Mouse (Mus musculus) urinary bladder, postnatal 14 days (tissue): ENCODE data around the gene Castor1.
"Not testable (repeated sequence)": the region's sequence is repeated elsewhere in the genome, so short reads cannot be mapped to it uniquely, and the experiment has no call there.

Experiments
- DNase-seq: peaks from one replicate; pipeline ENCODE4 v3.0.0; 2021; ENCODE audit warnings: low spot score

Castor1 gene

GRCm38 (mm10) chr11:4217914-4218629, at the start of gene Castor1:
Gene Castor1, plus strand, starts transcription at chr11:4218225.
- DNase-seq = peak; percentile 94

GRCm38 (mm10) chr11:4174586-4174985, 43.4 kb upstream of the Castor1 start:
- DNase-seq = no peak

- no peak for DNase-seq
Measured at GRCm38 (mm10) chr11:4177716-4178115, 40.3 kb upstream of the Castor1 start.

GRCm38 (mm10) chr11:4182061-4182460, 36.0 kb upstream of the Castor1 start:
- DNase-seq = no peak

- DNase-seq = no peak
Measured at GRCm38 (mm10) chr11:4183511-4183910, 34.5 kb upstream of the Castor1 start.

- DNase-seq = no peak
Measured at GRCm38 (mm10) chr11:4184251-4184952, 33.6 kb upstream of the Castor1 start.

GRCm38 (mm10) chr11:4185480-4185879, 32.5 kb upstream of the Castor1 start:
- DNase-seq = not testable (repeated sequence)

- DNase-seq = peak; percentile 99
Measured at GRCm38 (mm10) chr11:4186486-4187317, 31.3 kb upstream of the Castor1 start, which contains the start of gene Tbc1d10a. Gene Tbc1d10a, plus strand, starts transcription at chr11:4186789.

GRCm38 (mm10) chr11:4187318-4187700, 30.7 kb upstream of the Castor1 start:
- DNase-seq = no peak

- DNase-seq = no peak
Measured at GRCm38 (mm10) chr11:4189182-4189581, 28.8 kb upstream of the Castor1 start.

- peak; percentile 54 for DNase-seq
Measured at GRCm38 (mm10) chr11:4190677-4191076, 27.3 kb upstream of the Castor1 start.

- no peak for DNase-seq
Measured at GRCm38 (mm10) chr11:4192757-4193156, 25.3 kb upstream of the Castor1 start.

- no peak for DNase-seq
Measured at GRCm38 (mm10) chr11:4193420-4193819, 24.6 kb upstream of the Castor1 start.

- no peak for DNase-seq
Measured at GRCm38 (mm10) chr11:4195597-4196031, 22.4 kb upstream of the Castor1 start.

- DNase-seq = peak; percentile 79
Measured at GRCm38 (mm10) chr11:4196636-4197035, 21.4 kb upstream of the Castor1 start.

GRCm38 (mm10) chr11:4197691-4198090, 20.3 kb upstream of the Castor1 start:
- DNase-seq = peak; percentile 56

- DNase-seq = no peak
Measured at GRCm38 (mm10) chr11:4201981-4202700, 15.9 kb upstream of the Castor1 start.

GRCm38 (mm10) chr11:4202995-4203704, 14.9 kb upstream of the Castor1 start:
- DNase-seq = no peak

- peak; percentile 78 for DNase-seq
Measured at GRCm38 (mm10) chr11:4203705-4204074, 14.3 kb upstream of the Castor1 start.

GRCm38 (mm10) chr11:4205097-4205655, 12.8 kb upstream of the Castor1 start:
- DNase-seq = no peak

GRCm38 (mm10) chr11:4205951-4206350, 12.1 kb upstream of the Castor1 start:
- DNase-seq = no peak
